Mouse (Mus musculus) forebrain, postnatal 0 days (tissue): ENCODE results near the gene Megf8. TPM values are rescaled to one million over a fixed set of nuclear protein-coding genes. Genes with fewer than 3 reads are reported as not detected.

Source experiments
- ATAC-seq: fragments of 200-750 bp; cut with Nextera tagmentation; 2 replicates; pipeline ENCODE4 v1.8.0; 2017; ENCODE audit warnings: mild to moderate bottlenecking, moderate library complexity
- DNase-seq: peaks from one replicate; pipeline ENCODE4 v3.0.0-alpha.2; 2015
- H3K27ac ChIP-seq: fragments of 300-500 bp; sonication (generic); 2 replicates; pipeline ENCODE4 v1.5.1; 2014; ENCODE audit warnings: low read depth, mild to moderate bottlenecking, antibody characterized with exemption, low read length, moderate library complexity, mixed read lengths
- H3K27me3 ChIP-seq: fragments of 300-500 bp; sonication (generic); 2 replicates; pipeline ENCODE4 v1.6.1; 2014; ENCODE audit warnings: mild to moderate bottlenecking, low read length, mixed read lengths; ENCODE audit not compliant: insufficient read depth
- H3K36me3 ChIP-seq: fragments of 300-500 bp; sonication (generic); 2 replicates; pipeline ENCODE4 v1.6.1; 2014; ENCODE audit warnings: mild to moderate bottlenecking, moderate library complexity; ENCODE audit not compliant: insufficient read depth
- H3K4me1 ChIP-seq: fragments of 300-500 bp; sonication (generic); 2 replicates; pipeline ENCODE4 v1.6.1; 2014; ENCODE audit warnings: antibody characterized with exemption; ENCODE audit not compliant: insufficient read depth
- H3K4me2 ChIP-seq: fragments of 300-500 bp; sonication (generic); 2 replicates; pipeline ENCODE4 v1.6.1; 2014; ENCODE audit warnings: low read depth, mild to moderate bottlenecking, moderate library complexity
- H3K4me3 ChIP-seq: fragments of 300-500 bp; sonication (generic); 2 replicates; pipeline ENCODE4 v1.5.1; 2014; ENCODE audit warnings: low read depth, low read length, mixed read lengths
- H3K9ac ChIP-seq: fragments of 300-500 bp; sonication (generic); 2 replicates; pipeline ENCODE4 v1.6.1; 2014; ENCODE audit warnings: mild to moderate bottlenecking
- H3K9me3 ChIP-seq: fragments of 300-500 bp; sonication (generic); 2 replicates; pipeline ENCODE4 v1.6.1; 2016; ENCODE audit warnings: low read length
- CTCF ChIP-seq: sonication (generic); IDR thresholded peaks from 2 replicates; pipeline ENCODE4 v1.5.1; 2016; ENCODE audit warnings: antibody characterized with exemption, control low read depth, low read depth
- WGBS: fragments of 180-500 bp; shearing (Covaris S2); extraction: QIAGEN DNeasy Blood & Tissue Kit; methylation state at CpG from one replicate; pipeline ENCODE4 v1.1.7; 2014; 5-methylcytosine and 5-hydroxymethylcytosine counted together
- polyA plus RNA-seq: library from polyadenylated mRNA; unstranded; fragments of >200 nt; fragmentation: Nextera tagmentation; extraction: Ambion mirVana; gene quantifications from 2 replicates; pipeline ENCODE4 v1.2.1, GENCODE M21; 2015
- total RNA-seq: library from RNA; depleted of rRNA; stranded (reverse); fragments of >200 nt; gene quantifications from 2 replicates; pipeline ENCODE4 v1.2.3, GENCODE M21; 2014

Megf8 gene
- total and polyA plus RNA-seq, 2 experiments from 2014 or later = 12.8 to 67.8 TPM

DNA sequence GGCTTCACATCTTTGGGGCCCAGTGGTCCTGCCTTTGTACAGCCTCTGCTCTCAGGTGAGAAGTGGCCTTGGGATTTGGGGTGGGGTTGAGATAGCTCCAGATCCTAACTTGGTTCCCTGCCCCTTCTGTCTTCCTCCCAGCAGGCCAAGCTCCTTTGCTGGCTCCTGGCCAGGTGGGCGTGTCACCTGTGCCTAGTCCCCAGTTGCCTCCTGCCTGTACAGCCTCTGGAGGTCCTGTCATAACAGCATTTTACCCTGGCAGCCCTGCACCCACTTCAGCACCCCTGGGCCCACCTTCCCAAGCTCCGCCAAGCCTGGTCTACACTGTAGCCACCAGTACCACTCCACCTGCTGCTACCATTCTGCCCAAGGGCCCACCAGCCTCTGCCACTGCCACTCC is 26.1 kb upstream of the Megf8 start:
- Histone ChIP-seq H3K27ac (no peak overlapping the region), H3K9ac (no peak overlapping the region), H3K4me3 (no peak overlapping the region), H3K36me3 (peaks cover 97% of the 10 kb centered on the region), H3K4me2 (no peak overlapping the region), H3K4me1 (peaks cover 4% of the 10 kb centered on the region; the same call in 1 of the 2 replicates), H3K27me3 (no peaks in the 10 kb centered on the region), H3K9me3 (no peaks in the 10 kb centered on the region)
- DNase-seq (no peak), ATAC-seq (no peak)
- 65% methylated on average over 2 of the region's 2 CpGs for whole genome bisulfite sequencing
- TF ChIP-seq CTCF = no peak

DNA sequence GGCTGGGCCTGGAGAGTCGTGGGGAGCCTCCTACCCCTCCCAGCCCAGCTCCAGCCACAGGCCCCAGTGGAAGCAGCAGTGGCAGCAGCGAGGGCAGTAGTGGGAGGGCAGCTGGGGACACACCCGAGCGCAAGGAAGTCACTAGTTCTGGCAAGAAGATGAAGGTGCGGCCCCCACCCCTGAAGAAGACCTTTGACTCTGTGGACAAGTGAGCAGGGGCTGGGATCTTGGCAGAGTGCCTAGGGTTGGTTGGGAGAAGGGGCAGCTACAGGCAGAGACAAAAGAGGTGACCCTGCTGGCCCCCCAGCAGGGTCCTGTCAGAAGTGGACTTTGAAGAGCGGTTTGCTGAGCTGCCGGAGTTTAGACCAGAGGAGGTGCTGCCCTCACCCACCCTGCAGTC is 24.9 kb upstream of the Megf8 start:
- no peak for DNase-seq
- no peaks in the 10 kb centered on the region for H3K27me3 ChIP-seq
- no peak for ATAC-seq

DNA sequence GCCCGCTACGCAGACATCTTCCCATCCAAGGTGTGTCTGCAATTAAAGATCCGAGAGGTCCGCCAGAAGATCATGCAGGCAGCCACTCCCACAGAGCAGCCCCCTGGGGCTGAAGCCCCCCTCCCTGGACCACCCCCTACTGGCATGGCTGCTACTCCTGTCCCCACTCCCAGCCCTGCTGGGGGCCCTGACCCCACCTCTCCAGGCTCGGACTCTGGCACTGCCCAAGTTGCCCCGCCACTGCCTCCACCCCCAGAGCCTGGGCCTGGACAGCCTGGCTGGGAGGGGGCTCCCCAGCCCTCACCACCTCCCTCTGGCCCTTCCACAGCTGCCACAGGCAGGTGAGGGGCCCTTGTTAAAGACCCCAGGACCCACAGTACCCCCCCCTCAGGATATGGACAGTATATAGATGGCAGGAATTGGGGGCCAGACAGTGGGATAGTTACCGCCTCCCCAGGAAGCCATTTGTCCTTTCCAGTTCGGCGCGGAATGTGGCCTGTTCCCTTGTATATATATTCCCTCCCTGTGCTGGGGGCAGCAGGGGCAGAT is 23.7 kb upstream of the Megf8 start:
- H3K4me3 ChIP-seq = no peak overlapping the region
- H3K27ac ChIP-seq = no peak overlapping the region
- H3K9ac ChIP-seq = no peak overlapping the region
- H3K4me1 ChIP-seq = peaks cover 8% of the 10 kb centered on the region; the same call in 1 of the 2 replicates
- no peaks in the 10 kb centered on the region for H3K9me3 ChIP-seq
- no peaks in the 10 kb centered on the region for H3K27me3 ChIP-seq
- ATAC-seq = no peak
- no peak overlapping the region for H3K4me2 ChIP-seq
- H3K36me3 ChIP-seq = peaks cover 73% of the 10 kb centered on the region
- WGBS = 76% methylated on average over 10 of the region's 10 CpGs
- TF ChIP-seq CTCF = no peak
- DNase-seq = no peak

More for the DNA sequence above, 24.9 kb upstream of the Megf8 start:
- Histone ChIP-seq H3K4me1 (peaks cover 8% of the 10 kb centered on the region; the same call in 1 of the 2 replicates), H3K4me2 (no peak overlapping the region), H3K4me3 (no peak overlapping the region), H3K27ac (no peak overlapping the region), H3K9me3 (no peaks in the 10 kb centered on the region), H3K36me3 (peaks cover 85% of the 10 kb centered on the region), H3K9ac (no peak overlapping the region)
- no peak for TF ChIP-seq CTCF
- 62% methylated on average over 7 of the region's 7 CpGs for WGBS

DNA sequence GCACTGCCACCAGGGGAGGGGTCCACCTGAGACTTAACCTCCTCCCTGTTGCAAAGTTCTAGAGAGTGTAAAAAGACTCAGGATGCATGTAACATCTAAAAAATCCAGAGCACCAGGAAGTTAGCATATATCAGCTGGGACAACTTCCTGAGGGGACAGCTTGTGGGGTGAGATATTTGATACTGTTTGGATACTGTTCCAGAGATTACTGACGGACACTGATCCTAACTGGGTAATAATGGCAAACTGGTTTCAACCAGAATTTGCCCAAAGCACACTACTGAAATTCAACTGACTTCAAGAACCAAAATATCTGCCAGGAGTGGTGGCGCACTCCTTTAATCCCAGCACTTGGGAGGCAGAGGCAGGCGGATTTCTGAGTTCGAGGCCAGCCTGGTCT is 22.5 kb upstream of the Megf8 start:
- H3K9me3 ChIP-seq = no peaks in the 10 kb centered on the region
- no peaks in the 10 kb centered on the region for H3K27me3 ChIP-seq
- WGBS = 97% methylated on average over 4 of the region's 4 CpGs
- ATAC-seq (no peak), DNase-seq (no peak)
- no peak overlapping the region for H3K27ac ChIP-seq
- H3K36me3 ChIP-seq = peaks cover 61% of the 10 kb centered on the region
- H3K4me3 ChIP-seq = no peak overlapping the region
- H3K9ac ChIP-seq = no peak overlapping the region
- H3K4me1 ChIP-seq = peaks cover 8% of the 10 kb centered on the region; the same call in 1 of the 2 replicates
- H3K4me2 ChIP-seq = no peak overlapping the region
- no peak for TF ChIP-seq CTCF

DNA sequence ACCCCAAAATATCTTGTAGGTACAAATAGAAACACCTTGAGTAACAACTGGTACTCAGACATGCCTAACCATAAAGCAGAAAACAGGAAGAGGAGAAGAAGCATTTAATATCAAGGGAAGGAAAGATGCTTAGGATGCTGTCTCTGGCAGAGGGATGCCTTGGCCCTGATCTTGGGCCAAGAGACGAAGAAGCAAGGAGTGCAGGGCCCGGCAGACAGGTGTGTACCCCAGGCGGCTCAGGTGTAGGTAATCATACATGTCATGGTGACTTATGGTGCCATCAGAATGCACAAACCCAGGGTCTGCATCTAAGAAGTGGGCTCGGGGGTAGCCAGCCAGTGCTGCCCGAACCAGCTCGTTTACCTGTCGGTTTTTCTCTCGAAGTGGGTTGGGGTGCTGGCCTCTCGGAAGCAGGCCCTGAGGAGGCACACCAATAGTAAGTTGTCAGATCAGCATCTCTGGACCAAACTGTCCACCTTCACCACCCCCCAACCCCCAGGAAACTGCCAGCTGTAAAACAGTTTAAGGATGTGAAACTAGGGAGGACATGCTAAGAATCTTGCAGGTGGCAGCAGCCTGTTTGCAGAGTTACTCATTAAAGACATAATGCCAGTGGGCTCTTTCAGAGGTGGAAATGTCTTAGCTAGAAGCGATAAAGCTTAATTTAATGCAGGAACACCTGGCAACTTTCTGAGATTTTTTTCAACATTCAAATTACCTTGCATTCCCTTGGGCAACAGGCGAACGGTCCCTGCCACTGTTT is 21.8 kb upstream of the Megf8 start:
- Histone ChIP-seq H3K9ac (no peak overlapping the region), H3K9me3 (no peaks in the 10 kb centered on the region), H3K4me2 (no peak overlapping the region), H3K4me1 (peaks cover 8% of the 10 kb centered on the region; the same call in 1 of the 2 replicates), H3K36me3 (peaks cover 54% of the 10 kb centered on the region), H3K4me3 (no peak overlapping the region), H3K27me3 (no peaks in the 10 kb centered on the region), H3K27ac (no peak overlapping the region)
- no peak for ATAC-seq
- no peak for TF ChIP-seq CTCF
- 85% methylated on average over 12 of the region's 12 CpGs for WGBS
- no peak for DNase-seq

DNA sequence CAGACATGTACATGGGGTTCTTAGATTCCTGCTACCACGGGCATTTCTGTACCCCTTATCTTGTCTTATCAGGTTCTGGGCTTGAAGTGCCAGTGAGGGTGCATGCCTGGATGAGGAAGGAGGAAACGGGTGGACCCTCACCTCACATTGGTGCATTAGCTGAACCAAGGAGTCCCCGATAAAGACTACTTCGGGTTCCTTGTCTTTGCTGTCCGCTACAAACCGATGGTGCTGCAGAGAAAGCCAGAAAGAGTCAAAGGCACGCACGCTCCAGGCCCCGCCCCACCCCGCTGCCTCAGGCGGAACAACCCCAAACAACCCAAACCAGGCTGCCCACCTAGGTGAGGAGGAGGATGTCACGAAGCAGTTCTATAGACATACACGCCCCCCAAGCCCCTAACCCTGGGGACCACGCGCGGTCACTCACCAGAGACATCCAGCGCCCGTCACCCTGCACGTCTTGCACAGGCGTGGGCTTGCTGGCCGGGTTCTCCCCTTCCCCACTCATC is 20.0 kb upstream of the Megf8 start:
- peaks cover 8% of the 10 kb centered on the region; the same call in 1 of the 2 replicates for H3K4me1 ChIP-seq
- under 1% methylated on average over 21 of the region's 21 CpGs for WGBS
- H3K27ac ChIP-seq = peak overlapping the region; percentile 95
- DNase-seq (peak; percentile 54), ATAC-seq (peak; percentile 19)
- TF ChIP-seq CTCF = no peak
- H3K36me3 ChIP-seq = peaks cover 36% of the 10 kb centered on the region
- no peaks in the 10 kb centered on the region for H3K9me3 ChIP-seq
- no peaks in the 10 kb centered on the region for H3K27me3 ChIP-seq
- peak overlapping the region; percentile 67 for H3K4me2 ChIP-seq
- H3K9ac ChIP-seq = peak overlapping the region; percentile 85
- peak overlapping the region; percentile 69 for H3K4me3 ChIP-seq
